Mouse (Mus musculus) heart, postnatal 0 days (tissue): ENCODE results near the gene Eef1akmt3.

Experiments used
- CTCF ChIP-seq: IDR thresholded peaks from 2 replicates; pipeline ENCODE4 v1.5.1; 2016; ENCODE audit warnings: antibody characterized with exemption, control low read depth, low read depth
- EP300 ChIP-seq: IDR thresholded peaks from 2 replicates; pipeline ENCODE4 v1.6.1; 2016; ENCODE audit warnings: antibody characterized with exemption, low read depth

GRCm38 (mm10) chr10:127059174-127059967 lies 18.1 kb upstream of the Eef1akmt3 start:
- TF ChIP-seq CTCF: no peak
- TF ChIP-seq EP300: no peak
